ENCODE assay signal across 14 mouse cellular contexts in genomic region chr16:21537312-21537711, GRCm38 (mm10).
DNase-seq lines count a peak whose midpoint lies in the region; ATAC-seq and TF ChIP-seq lines count a peak whose summit lies in the region.
"Had no signal": no experiment of that assay in that cellular context is flagged by ENCODE, and none has a peak within 500 bp of the region (broad histone marks: within the 10 kb centered on the region; RNA-seq: fewer than 3 reads in every experiment).

No protein-coding gene starts in this region.

- no peak for ATAC-seq in forebrain, postnatal 0 days

- WGBS in forebrain, postnatal 0 days, result 64% methylated on average over 3 of the region's 3 CpGs
- WGBS in forebrain, embryonic 10.5 days, result 50% methylated on average over 3 of the region's 3 CpGs

- no peak for TF ChIP-seq POLR2A in CH12.LX (IDR thresholded peaks at IDR 0.05; ENCODE audit: low read depth, low read length)

- in situ Hi-C loops in CH12.LX (cut with MboI; ENCODE audit: low pct_ligation_motif_present, low pct_unique_long_range_greater_than_20kb, low sequenced_read_pairs), result no loop called here

- TF ChIP-seq CTCF in forebrain, postnatal 0 days (IDR thresholded peaks at IDR 0.05; ENCODE audit: low read depth), result peak; percentile 38
- TF ChIP-seq CTCF in left cerebral cortex, adult 2 months (IDR thresholded peaks at IDR 0.05), result peak; percentile 19; the same call in 1 of the 2 replicates
- TF ChIP-seq CTCF in CH12.LX (conservative IDR thresholded peaks at IDR 0.05 in 1 of 2, IDR thresholded peaks at IDR 0.05 in 1 of 2; ENCODE audit: low read depth in 2 of 2, low read length in 2 of 2), result peak; percentile 8 to 55; a peak in 2 of 4 replicates

- no peak overlapping the region for H3K4me3 ChIP-seq in forebrain, postnatal 0 days (ENCODE audit: low read depth, low read length)
- no peak overlapping the region for H3K4me3 ChIP-seq in forebrain, embryonic 10.5 days
- H3K4me3 ChIP-seq in left cerebral cortex, adult 2 months, result no peak overlapping the region
- H3K4me3 ChIP-seq in CH12.LX (replicated peaks in 1 of 3; ENCODE audit: low read depth in 2 of 3, low read length in 2 of 3, poor library complexity in 1 of 3), result no peak overlapping the region
- H3K4me3 ChIP-seq: heart, embryonic 10.5 days; hindbrain, embryonic 12.5 days; limb, embryonic 10.5 days had no signal

- no peaks in the 10 kb centered on the region for H3K79me2 ChIP-seq in CH12.LX (replicated peaks; ENCODE audit: control insufficient read depth, extremely low read depth, insufficient read depth, poor library complexity, severe bottlenecking)

- peak; percentile 19 for TF ChIP-seq RAD21 in CH12.LX (IDR thresholded peaks at IDR 0.05; ENCODE audit: low read depth, low read length)

- no peaks in the 10 kb centered on the region for H3K4me1 ChIP-seq in forebrain, postnatal 0 days (ENCODE audit: insufficient read depth)
- H3K4me1 ChIP-seq in forebrain, embryonic 10.5 days, result peaks cover 7% of the 10 kb centered on the region; the same call in 1 of the 2 replicates
- H3K4me1 ChIP-seq in CH12.LX (ENCODE audit: control insufficient read depth in 1 of 2, insufficient read depth in 2 of 2), result peaks cover 0 to 8% of the 10 kb centered on the region in 2 experiments; a peak in 2 of 4 replicates
- H3K4me1 ChIP-seq: hindbrain, embryonic 12.5 days; limb, embryonic 10.5 days had no signal

- H3K36me3 ChIP-seq in forebrain, postnatal 0 days (ENCODE audit: insufficient read depth), result peaks cover 18% of the 10 kb centered on the region; the same call in 1 of the 2 replicates
- 0 out of 2 replicates have a peak, but pooled peaks cover 2% of the 10 kb centered on the region for H3K36me3 ChIP-seq in forebrain, embryonic 10.5 days (replicated peaks)
- H3K36me3 ChIP-seq in CH12.LX (replicated peaks in 1 of 2; ENCODE audit: control insufficient read depth in 1 of 2, insufficient read depth in 1 of 2, low read length in 1 of 2), result peaks cover 6 to 45% of the 10 kb centered on the region in 2 experiments
- H3K36me3 ChIP-seq: limb, embryonic 10.5 days had no signal

- intact Hi-C loops in left cerebral cortex, adult 2 months (cut with DNase I), result no loop called here
- intact Hi-C loops in left cerebral cortex, postnatal 14 days (cut with DNase I), result no loop called here

- no peak for TF ChIP-seq EP300 in CH12.LX (IDR thresholded peaks at IDR 0.05; ENCODE audit: low read length)

- no peak overlapping the region for H3K27ac ChIP-seq in forebrain, postnatal 0 days (ENCODE audit: low read depth, low read length)
- H3K27ac ChIP-seq in forebrain, embryonic 10.5 days, result no peak overlapping the region
- no peak overlapping the region for H3K27ac ChIP-seq in left cerebral cortex, adult 2 months
- H3K27ac ChIP-seq in CH12.LX (ENCODE audit: insufficient read depth, low read depth), result no peak overlapping the region
- H3K27ac ChIP-seq: heart, embryonic 10.5 days; hindbrain, embryonic 12.5 days; limb, embryonic 10.5 days had no signal

- dilution Hi-C loops in CH12.LX (cut with MboI; ENCODE audit: extremely low pct_ligation_motif_present, extremely low pct_unique_long_range_greater_than_20kb, low sequenced_read_pairs), result no loop called here

- H3K4me2 ChIP-seq in forebrain, postnatal 0 days (ENCODE audit: low read depth), result no peak overlapping the region
- no peak overlapping the region for H3K4me2 ChIP-seq in CH12.LX (ENCODE audit: insufficient read depth, low read depth, poor library complexity, severe bottlenecking)
- H3K4me2 ChIP-seq: hindbrain, embryonic 12.5 days; midbrain, embryonic 11.5 days had no signal

- DNase-seq in forebrain, postnatal 0 days, result no peak
- DNase-seq in forebrain, embryonic 10.5 days (ENCODE audit: extremely low spot score, low spot score), result no peak
- DNase-seq in left cerebral cortex, adult 2 months (ENCODE audit: extremely low spot score in 1 of 2, low spot score in 2 of 2), result no peak
- no peak for DNase-seq in left cerebral cortex, postnatal 14 days (ENCODE audit: low spot score in 2 of 2)
- DNase-seq in CH12.LX (ENCODE audit: extremely low read depth), result peak; percentile 18
- peak; percentile 48 for DNase-seq in embryo, embryonic 11 days
- no peak for DNase-seq in right cerebral cortex, postnatal 36 days (ENCODE audit: low spot score in 2 of 2)
- no peak for DNase-seq in adrenal gland, postnatal 14 days
- DNase-seq: adrenal gland, postnatal 25 days; thymus, adult 2 months had no signal

- H3K9me3 ChIP-seq in forebrain, postnatal 0 days (ENCODE audit: low read length), result no peaks in the 10 kb centered on the region
- H3K9me3 ChIP-seq in forebrain, embryonic 10.5 days, result no peaks in the 10 kb centered on the region
- no peaks in the 10 kb centered on the region for H3K9me3 ChIP-seq in CH12.LX (replicated peaks; ENCODE audit: low read length)
- H3K9me3 ChIP-seq: heart, embryonic 10.5 days; hindbrain, embryonic 12.5 days; limb, embryonic 10.5 days had no signal

- no peak overlapping the region for H3K9ac ChIP-seq in forebrain, postnatal 0 days
- no peak overlapping the region for H3K9ac ChIP-seq in CH12.LX (ENCODE audit: insufficient read depth, low read depth)
- H3K9ac ChIP-seq: hindbrain, embryonic 12.5 days had no signal

- no peaks in the 10 kb centered on the region for H3K27me3 ChIP-seq in forebrain, postnatal 0 days (ENCODE audit: insufficient read depth, low read length)
- H3K27me3 ChIP-seq in forebrain, embryonic 10.5 days (ENCODE audit: poor library complexity, severe bottlenecking), result no peaks in the 10 kb centered on the region
- no peaks in the 10 kb centered on the region for H3K27me3 ChIP-seq in CH12.LX (replicated peaks)
- H3K27me3 ChIP-seq: hindbrain, embryonic 12.5 days had no signal

TF ChIP-seq in CH12.LX, 34 proteins besides CTCF, POLR2A, EP300 and RAD21:
- peak; percentile 18; the same call in 1 of the 2 replicates for TF ChIP-seq SMC3 (IDR thresholded peaks at IDR 0.05; ENCODE audit: low read depth, low read length)
- TF ChIP-seq NRF1 (IDR thresholded peaks at IDR 0.05; ENCODE audit: low read depth, low read length), result no peak
TF ChIP-seq in CH12.LX: peak in this region for 1.

Comparison
In these comparisons a context has a peak if more than half of its experiments do, and no peak if none do; other contexts are left out.
1. DNase-seq: peak in CH12.LX (single experiment) and embryo, embryonic 11 days (single experiment); none in forebrain, postnatal 0 days (single experiment), forebrain, embryonic 10.5 days (single experiment), left cerebral cortex, adult 2 months (0 of 2), left cerebral cortex, postnatal 14 days (0 of 2), right cerebral cortex, postnatal 36 days (0 of 2) and adrenal gland, postnatal 14 days (single experiment).
2. Peak in every context shown above with its lines, with median percentiles within 50 percentile points of each other: CTCF ChIP-seq.